Mouse (Mus musculus): ENCODE measurements around the gene 1520401A03Rik.

The 1520401A03Rik gene

GRCm38 (mm10) chr17:23664556-23665021 lies 58.0 kb downstream of the 1520401A03Rik start:
- no peak for DNase-seq

GRCm38 (mm10) chr17:23661526-23661925 lies 61.1 kb downstream of the 1520401A03Rik start:
- DNase-seq: no peak

- DNase-seq: no peak
These were observed 61.7 kb downstream of the 1520401A03Rik start for GRCm38 (mm10) chr17:23660876-23661200.

- DNase-seq: no peak
These were observed 62.3 kb downstream of the 1520401A03Rik start, which contains the start of gene Bicdl2 for GRCm38 (mm10) chr17:23660117-23660875. Gene Bicdl2 (plus strand): TSS chr17:23660506.

GRCm38 (mm10) chr17:23658450-23658849 lies 64.1 kb downstream of the 1520401A03Rik start:
- DNase-seq: no peak

Data from right cerebral cortex, adult 18-20 months (tissue).